Mouse (Mus musculus): ENCODE results near the gene Glis3.

DNA sequence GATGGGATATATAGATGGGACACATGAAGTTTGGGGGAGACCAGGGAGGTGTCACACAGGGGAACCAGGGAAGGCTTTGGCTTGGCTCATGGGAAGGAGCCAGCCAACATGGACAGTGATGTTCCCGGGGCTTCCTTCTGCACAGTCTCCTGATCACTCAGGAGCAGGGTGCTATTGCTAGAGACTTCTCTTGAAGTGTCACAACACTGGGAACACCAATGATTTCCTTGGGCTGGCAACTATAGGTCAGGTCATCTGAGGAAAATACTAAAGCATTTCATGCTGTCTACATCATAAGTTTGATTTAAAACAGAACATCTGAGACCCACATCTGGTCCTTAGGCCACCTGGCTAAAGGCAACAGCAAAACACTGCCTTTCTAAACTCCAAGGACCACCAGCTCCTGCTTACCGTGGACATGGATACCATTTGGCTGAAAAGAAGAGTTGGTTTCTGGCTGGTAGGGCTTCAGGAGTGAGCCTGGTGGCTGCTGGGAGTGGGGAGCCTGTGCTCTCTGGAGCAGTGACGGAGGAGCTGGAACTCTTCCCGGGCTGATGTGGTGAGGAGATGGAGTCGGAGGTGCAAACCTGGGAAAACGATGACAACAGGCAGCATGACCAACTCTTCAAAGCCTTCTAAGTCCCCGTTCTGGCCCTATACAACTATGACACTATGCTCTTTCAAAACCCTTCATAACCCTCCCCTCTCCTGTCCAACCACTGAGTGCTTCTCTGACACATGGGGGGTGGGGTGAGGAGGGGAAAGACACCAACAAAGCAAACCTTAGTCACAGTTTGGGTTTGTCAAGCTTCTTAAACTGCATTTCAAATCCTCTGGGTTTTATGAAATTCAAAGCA, 396.4 kb downstream of the Glis3 start:
- TF ChIP-seq CTCF (IDR thresholded peaks at IDR 0.05; ENCODE audit: insufficient read depth, low read length) (no peak), POLR2A (IDR thresholded peaks at IDR 0.05; ENCODE audit: borderline replicate concordance, extremely low read depth, low read depth, low read length) (no peak)

Data from lung, adult 2 months (tissue).